ENCODE assay signal across 9 mouse cellular contexts in the genomic region with DNA sequence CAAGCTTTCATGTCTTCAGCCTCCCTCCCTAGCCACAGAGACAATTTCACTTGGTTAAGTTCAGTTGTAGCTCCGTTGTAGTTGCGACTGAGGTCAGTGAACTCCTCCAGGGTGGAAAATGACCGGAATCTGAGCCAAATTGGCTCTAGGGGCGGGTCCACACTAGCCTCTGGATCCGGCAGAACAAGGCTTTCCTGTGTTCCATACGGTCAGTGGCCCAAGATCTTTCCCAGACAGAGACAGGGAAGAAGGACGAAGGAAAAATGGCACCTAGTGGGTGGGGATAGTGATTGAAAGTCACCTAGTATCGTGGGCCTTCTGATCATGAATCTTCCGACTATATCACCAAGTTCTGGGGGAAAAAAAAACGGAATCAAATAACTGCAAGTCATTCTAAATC. TPM values are rescaled to one million over a fixed set of nuclear protein-coding genes. Genes with fewer than 3 reads are reported as not detected.
DNase-seq lines count a peak whose midpoint lies in the region; ATAC-seq lines count a peak whose summit lies in the region.
"Had no signal": no experiment of that assay in that cellular context is flagged by ENCODE, and none has a peak within 500 bp of the region (broad histone marks: within the 10 kb centered on the region; RNA-seq: fewer than 3 reads in every experiment).

No protein-coding gene starts in this region.

- H3K4me1 ChIP-seq in heart, embryonic 12.5 days (replicated peaks): peaks cover 39% of the 10 kb centered on the region
- peaks cover 29% of the 10 kb centered on the region for H3K4me1 ChIP-seq in kidney, embryonic 14.5 days (ENCODE audit: control insufficient read depth, insufficient read depth, low read length)

- DNase-seq in frontal cortex, postnatal 14 days (ENCODE audit: low spot score in 2 of 2): no peak
- DNase-seq in lung, postnatal 10 days: peak; percentile 45
- no peak for DNase-seq in layer of hippocampus, adult 8-10 months (ENCODE audit: low spot score in 2 of 2)
- DNase-seq in layer of hippocampus, adult 9-10 months (ENCODE audit: low spot score): no peak
- DNase-seq in ovary, adult 18-20 months (ENCODE audit: low spot score): no peak

- peak overlapping the region; percentile 74 for H3K4me3 ChIP-seq in heart, embryonic 12.5 days
- peak overlapping the region; percentile 84 for H3K4me3 ChIP-seq in kidney, embryonic 14.5 days (ENCODE audit: low read length)

- no peak overlapping the region for H3K27ac ChIP-seq in heart, embryonic 12.5 days (ENCODE audit: poor library complexity, severe bottlenecking)
- no peak overlapping the region for H3K27ac ChIP-seq in kidney, embryonic 14.5 days (ENCODE audit: low read depth, low read length)

- WGBS in heart, embryonic 12.5 days: 19% methylated on average over 10 of the region's 10 CpGs
- WGBS in kidney, embryonic 14.5 days: 9% methylated on average over 10 of the region's 10 CpGs

- H3K36me3 ChIP-seq in heart, embryonic 12.5 days: no peaks in the 10 kb centered on the region
- no peaks in the 10 kb centered on the region for H3K36me3 ChIP-seq in kidney, embryonic 14.5 days (ENCODE audit: control insufficient read depth, insufficient read depth, low read length)

- H3K27me3 ChIP-seq in heart, embryonic 12.5 days (replicated peaks): no peaks in the 10 kb centered on the region
- H3K27me3 ChIP-seq in kidney, embryonic 14.5 days (ENCODE audit: control insufficient read depth, insufficient read depth, low read length): no peaks in the 10 kb centered on the region
- H3K27me3 ChIP-seq: CH12.LX had no signal

- peaks cover 6% of the 10 kb centered on the region; the same call in 1 of the 2 replicates for H3K9me3 ChIP-seq in heart, embryonic 12.5 days (replicated peaks)
- no peaks in the 10 kb centered on the region for H3K9me3 ChIP-seq in kidney, embryonic 14.5 days (ENCODE audit: control insufficient read depth, low read length)

- peak; percentile 14; the same call in 1 of the 2 replicates for ATAC-seq in frontal cortex, adult (ENCODE audit: low TSS enrichment)
- ATAC-seq in heart, embryonic 12.5 days (ENCODE audit: insufficient number of reproducible peaks, low FRiP score): no peak
- ATAC-seq in kidney, embryonic 14.5 days (ENCODE audit: low FRiP score, low TSS enrichment): no peak

- peak overlapping the region; percentile 89 for H3K9ac ChIP-seq in heart, embryonic 12.5 days
- 0 out of 2 replicates have a peak overlapping the region, but pooled peaks have one; percentile 98 for H3K9ac ChIP-seq in kidney, embryonic 14.5 days (ENCODE audit: low read depth, low read length)

- H3K4me2 ChIP-seq in heart, embryonic 12.5 days: peak overlapping the region; percentile 96
- peak overlapping the region; percentile 95 for H3K4me2 ChIP-seq in kidney, embryonic 14.5 days (replicated peaks; ENCODE audit: low read depth, low read length)

RNA-seq across cellular contexts. Expression of a gene that starts 0.5 kb away (rescaled TPM):
- polyA plus RNA-seq in heart, embryonic 12.5 days (2016; fragmentation: Nextera tagmentation; extraction: Ambion mirVana): 32.4 and 33.0 TPM in 2 replicates
- polyA plus RNA-seq in kidney, embryonic 14.5 days (2014; fragmentation: Nextera tagmentation; extraction: Ambion mirVana): 32.1 and 43.3 TPM in 2 replicates
- 100 to 1,000 TPM; 110 to 121 (median 116) TPM for total RNA-seq in layer of hippocampus, adult 8-10 months (2022)
